Comparison of ENCODE assay signal across 8 mouse cellular contexts in the genomic region with DNA sequence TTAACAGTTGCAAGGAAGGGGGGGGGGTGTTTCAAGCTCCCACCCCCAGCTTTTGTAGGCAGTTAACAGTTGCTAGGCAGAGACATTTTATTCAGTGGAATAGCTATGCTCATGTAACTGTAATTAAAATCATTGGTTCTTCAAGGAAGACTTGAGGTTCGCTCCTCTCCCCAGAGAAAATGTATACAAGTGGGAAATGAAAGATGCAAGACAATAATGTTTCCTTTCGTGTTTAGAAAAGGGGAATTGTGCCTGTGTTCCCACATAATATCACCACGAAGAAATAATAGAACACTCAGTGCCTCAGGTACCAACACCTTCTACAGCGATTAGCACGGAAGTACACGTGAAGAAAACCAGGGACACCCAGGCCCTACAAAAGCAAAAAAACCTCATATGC. TPM values are rescaled to one million over a fixed set of nuclear protein-coding genes. Genes with fewer than 3 reads are reported as not detected.
A peak's percentile ranks its signal among the peaks of the same experiment; 100 is the strongest.
DNase-seq lines count a peak whose midpoint lies in the region; ATAC-seq and TF ChIP-seq lines count a peak whose summit lies in the region.

A gene (plus strand): TSS at position 301 of the 400 bp plus-strand sequence.

- peaks cover 36% of the 10 kb centered on the region for H3K27me3 ChIP-seq in E14TG2a.4 (ENCODE audit: insufficient read depth, low read length)
- no peaks in the 10 kb centered on the region for H3K27me3 ChIP-seq in midbrain, embryonic 16.5 days (ENCODE audit: control insufficient read depth, insufficient read depth, low read depth, low read length)

- no peak for TF ChIP-seq CTCF in E14TG2a.4 (conservative IDR thresholded peaks at IDR 0.05; ENCODE audit: low read length)

- peak within 1 kb of the TSS; percentile 84 for H3K4me3 ChIP-seq in E14TG2a.4 (replicated peaks; ENCODE audit: low read length)
- H3K4me3 ChIP-seq in midbrain, embryonic 16.5 days (ENCODE audit: low read depth, low read length) = peak within 1 kb of the TSS; percentile 78

- no peak for ATAC-seq in frontal cortex, adult (ENCODE audit: low TSS enrichment)
- ATAC-seq in midbrain, embryonic 16.5 days = no peak

- peak within 1 kb of the TSS; percentile 61 for H3K4me2 ChIP-seq in midbrain, embryonic 16.5 days (ENCODE audit: low read length)

- 72% methylated on average over 6 of the region's 6 CpGs for WGBS in midbrain, embryonic 16.5 days

- DNase-seq in frontal cortex, adult 2 months (ENCODE audit: extremely low spot score in 1 of 2, low spot score in 1 of 2) = no peak
- no peak for DNase-seq in gastrocnemius, postnatal 25 days
- DNase-seq in layer of hippocampus, postnatal 10 days (ENCODE audit: low spot score in 2 of 2) = no peak
- DNase-seq in yolk sac, embryonic 10.5 days (ENCODE audit: low spot score) = no peak
- no peak for DNase-seq in right cerebral cortex, postnatal 4 days

- H3K9me3 ChIP-seq in E14TG2a.4 (ENCODE audit: low read length) = no peaks in the 10 kb centered on the region
- no peaks in the 10 kb centered on the region for H3K9me3 ChIP-seq in midbrain, embryonic 16.5 days (replicated peaks; ENCODE audit: control insufficient read depth, low read length, poor library complexity, severe bottlenecking)

- peak within 1 kb of the TSS; percentile 90 for H3K27ac ChIP-seq in midbrain, embryonic 16.5 days (ENCODE audit: low read length)

- peak within 1 kb of the TSS; percentile 89 for H3K9ac ChIP-seq in midbrain, embryonic 16.5 days (ENCODE audit: low read depth, low read length)

- H3K4me1 ChIP-seq in E14TG2a.4 (replicated peaks; ENCODE audit: low read depth, low read length) = peaks cover 6% of the 10 kb centered on the region; the same call in 1 of the 2 replicates
- H3K4me1 ChIP-seq in midbrain, embryonic 16.5 days (ENCODE audit: control insufficient read depth, insufficient read depth, low read length) = peaks cover 4% of the 10 kb centered on the region; the same call in 1 of the 2 replicates

- no peaks in the 10 kb centered on the region for H3K36me3 ChIP-seq in E14TG2a.4 (ENCODE audit: insufficient read depth, low read length)
- no peaks in the 10 kb centered on the region for H3K36me3 ChIP-seq in midbrain, embryonic 16.5 days (ENCODE audit: control insufficient read depth, insufficient read depth, low read length)

RNA-seq across cellular contexts. Expression of the gene that starts here (rescaled TPM):
- polyA plus RNA-seq in frontal cortex, adult 2 months (2012; rRNA removed) = 20.9 and 23.6 TPM in 2 replicates
- 10 to 100 TPM; 15.2 to 18.1 TPM for total RNA-seq in gastrocnemius, postnatal 25 days (2021)
- 10 to 100 TPM; 14.2 to 16.2 TPM for total RNA-seq in layer of hippocampus, postnatal 10 days (2021)
- polyA plus RNA-seq in midbrain, embryonic 16.5 days (2015; fragmentation: Nextera tagmentation; extraction: Ambion mirVana) = 15.6 and 19.3 TPM in 2 replicates
